Mouse (Mus musculus) CH12.LX (cell line): ENCODE data around the gene 9330161L09Rik.

Experiments
- CTCF ChIP-seq, 2 experiments: IDR thresholded peaks in 1 of 2; conservative IDR thresholded peaks in 1 of 2; 2 replicates each; pipeline ENCODE4 v1.5.1; 2011 to 2012; ENCODE audit warnings: low read depth in 2 of 2, low read length in 2 of 2, improper control_type of control experiment in 1 of 2, inconsistent platforms in 1 of 2, mild to moderate bottlenecking in 1 of 2, moderate library complexity in 1 of 2
- ELF1 ChIP-seq: IDR thresholded peaks from 2 replicates; pipeline ENCODE4 v1.6.1; 2014; ENCODE audit warnings: low read depth, mild to moderate bottlenecking, inconsistent platforms, low read length, improper control_type of control experiment
- EP300 ChIP-seq: IDR thresholded peaks from 2 replicates; pipeline ENCODE4 v1.6.1; 2011; ENCODE audit warnings: low read length, improper control_type of control experiment
- JUN ChIP-seq: IDR thresholded peaks from 2 replicates; pipeline ENCODE4 v1.6.1; 2011; ENCODE audit warnings: low read depth, mild to moderate bottlenecking, low read length, improper control_type of control experiment, moderate library complexity; ENCODE audit not compliant: insufficient read depth
- MAX ChIP-seq: IDR thresholded peaks from 2 replicates; pipeline ENCODE4 v1.6.1; 2011; ENCODE audit warnings: low read length, improper control_type of control experiment
- MAZ ChIP-seq: IDR thresholded peaks from 2 replicates; pipeline ENCODE4 v1.6.1; 2012; ENCODE audit warnings: low read depth, mild to moderate bottlenecking, inconsistent platforms, low read length, improper control_type of control experiment, moderate library complexity
- MEF2A ChIP-seq: IDR thresholded peaks from 2 replicates; pipeline ENCODE4 v1.6.1; 2014; ENCODE audit warnings: low read depth, mild to moderate bottlenecking, inconsistent platforms, low read length, improper control_type of control experiment, borderline replicate concordance
- MXI1 ChIP-seq: IDR thresholded peaks from 2 replicates; pipeline ENCODE4 v1.6.1; 2011; ENCODE audit warnings: mild to moderate bottlenecking, low read depth, low read length, improper control_type of control experiment
- NELFE ChIP-seq: IDR thresholded peaks from 2 replicates; pipeline ENCODE4 v1.6.1; 2011; ENCODE audit warnings: low read depth, low read length, improper control_type of control experiment
- POLR2A ChIP-seq: IDR thresholded peaks from 2 replicates; pipeline ENCODE4 v1.6.1; 2011; ENCODE audit warnings: low read depth, mild to moderate bottlenecking, improper control_type of control experiment, low read length
- RCOR1 ChIP-seq: conservative IDR thresholded peaks from 2 replicates; pipeline ENCODE4 v1.6.1; 2012; ENCODE audit warnings: low read depth, mild to moderate bottlenecking, inconsistent platforms, low read length, improper control_type of control experiment
- TCF12 ChIP-seq: IDR thresholded peaks from 2 replicates; pipeline ENCODE4 v1.6.1; 2014; ENCODE audit warnings: low read depth, mild to moderate bottlenecking, inconsistent platforms, low read length, improper control_type of control experiment
- UBTF ChIP-seq: IDR thresholded peaks from 2 replicates; pipeline ENCODE4 v1.6.1; 2012; ENCODE audit warnings: low read depth, mild to moderate bottlenecking, inconsistent platforms, low read length, improper control_type of control experiment, moderate library complexity
- ZC3H11A ChIP-seq: IDR thresholded peaks from 2 replicates; pipeline ENCODE4 v1.6.1; 2012; ENCODE audit warnings: low read depth, mild to moderate bottlenecking, inconsistent platforms, low read length, improper control_type of control experiment

DNA sequence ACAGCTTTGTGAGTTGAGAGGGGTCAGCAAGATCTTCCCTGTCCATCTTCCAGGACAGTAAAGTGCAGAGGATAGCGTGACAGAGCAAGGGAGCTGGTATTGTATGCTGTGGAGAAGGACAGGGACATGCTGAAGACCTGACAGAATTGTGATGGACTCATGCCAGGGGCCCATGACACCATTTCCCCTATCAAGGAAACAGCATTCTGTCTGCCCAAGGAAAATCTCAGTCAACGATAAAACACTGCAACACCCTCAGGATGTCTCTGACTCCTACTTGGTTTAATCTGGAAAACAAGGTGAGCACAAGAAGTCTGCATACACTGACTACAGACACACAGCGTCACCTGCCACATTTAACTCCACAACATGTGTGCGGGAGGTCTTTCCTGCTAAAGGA is at the start of gene 9330161L09Rik:
- TF ChIP-seq ELF1 (no peak), MEF2A (no peak), ZC3H11A (no peak), NELFE (no peak), UBTF (no peak), POLR2A (no peak), CTCF (conservative IDR thresholded peaks at IDR 0.05 in 1 of 2, IDR thresholded peaks at IDR 0.05 in 1 of 2; ENCODE audit: low read depth in 2 of 2, low read length in 2 of 2) (no peak), MAZ (no peak), MAX (no peak), MXI1 (no peak), JUN (no peak), RCOR1 (no peak), TCF12 (no peak), EP300 (no peak)
